Mouse (Mus musculus): ENCODE results near the gene Ncan. TPM values are rescaled to one million over a fixed set of nuclear protein-coding genes. Genes with fewer than 3 reads are reported as not detected.
A peak's percentile ranks its signal among the peaks of the same experiment; 100 is the strongest.

Gene Ncan
- total RNA-seq, 2 experiments from 2014 or later, result 146 to 158 TPM

DNA sequence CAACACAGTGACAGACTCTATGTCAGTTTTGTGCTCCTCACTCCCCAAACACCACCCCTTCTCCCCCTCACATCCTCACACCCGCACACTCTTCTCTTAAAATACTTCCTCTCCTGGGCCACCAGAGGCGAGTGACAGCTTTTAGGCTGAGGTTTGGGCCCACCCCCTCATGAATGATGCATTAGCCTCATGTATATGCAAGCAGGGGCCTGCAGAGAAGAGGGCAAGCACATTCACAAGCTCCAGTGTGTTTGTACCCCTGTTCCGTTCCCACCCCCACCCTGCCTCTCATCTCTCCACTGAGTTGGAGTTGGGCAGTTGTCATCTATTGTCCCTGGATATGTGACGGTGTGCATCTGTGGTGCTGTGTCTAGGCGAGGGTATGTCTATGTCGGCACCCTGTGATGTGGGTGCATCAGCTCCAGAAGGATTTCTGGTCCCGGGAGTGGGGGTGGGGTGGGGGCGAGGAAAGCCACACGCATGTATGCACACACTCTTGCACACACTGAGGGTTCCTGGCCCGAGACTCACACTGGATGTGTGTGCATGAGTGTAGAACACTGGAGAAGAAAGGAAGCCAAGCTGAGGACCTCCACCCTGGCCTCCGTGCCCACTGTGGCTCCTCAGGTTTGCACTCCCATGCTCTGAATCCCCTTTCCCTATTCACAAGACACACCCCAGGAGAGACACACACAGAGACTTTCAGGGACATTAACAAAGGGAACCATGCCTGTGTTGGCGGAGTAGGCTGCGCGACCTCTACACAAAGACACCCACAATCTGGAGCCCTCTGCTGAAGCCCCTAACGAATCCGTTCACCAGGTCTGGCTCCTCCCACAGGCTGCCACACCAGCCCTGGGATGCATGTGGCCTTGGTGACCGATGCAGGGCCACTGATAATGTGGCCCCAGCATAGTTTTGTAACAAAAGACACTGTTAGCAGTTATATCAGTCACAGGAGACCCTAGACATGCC, 1.7 kb downstream of the Ncan start:
- Histone ChIP-seq H3K4me3 (peak overlapping the region; percentile 71), H3K27ac (peak overlapping the region; percentile 92)
- peak; percentile 55 for TF ChIP-seq CTCF (conservative IDR thresholded peaks at IDR 0.05)
- DNase-seq (ENCODE audit: low spot score in 2 of 2), result peak; percentile 56 to 79

DNA sequence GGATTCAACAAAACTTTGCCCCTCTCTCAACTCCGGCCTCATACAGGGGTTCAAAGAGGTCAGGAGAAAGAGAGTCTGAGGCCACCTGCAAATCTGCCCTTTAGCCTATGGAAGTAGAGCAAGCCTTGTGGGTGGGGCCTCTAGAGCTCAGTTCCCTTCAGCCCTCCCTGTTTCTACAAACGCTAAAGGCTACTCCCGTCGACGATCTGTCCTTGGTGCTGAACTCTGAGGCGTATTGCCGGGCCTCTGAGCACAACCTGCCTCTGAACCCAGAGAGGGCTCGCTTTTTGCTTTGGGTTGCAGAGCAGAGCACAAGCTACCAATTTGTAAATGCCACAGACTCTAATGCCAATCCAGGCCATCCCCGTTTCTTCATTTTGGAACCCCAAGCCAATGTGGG, 3.1 kb downstream of the Ncan start:
- Histone ChIP-seq H3K27ac (no peak overlapping the region; the same call in 1 of the 2 replicates), H3K4me3 (peak overlapping the region; percentile 6; the same call in 1 of the 2 replicates)
- DNase-seq (ENCODE audit: low spot score in 2 of 2), result no peak
- TF ChIP-seq CTCF (conservative IDR thresholded peaks at IDR 0.05), result no peak

DNA sequence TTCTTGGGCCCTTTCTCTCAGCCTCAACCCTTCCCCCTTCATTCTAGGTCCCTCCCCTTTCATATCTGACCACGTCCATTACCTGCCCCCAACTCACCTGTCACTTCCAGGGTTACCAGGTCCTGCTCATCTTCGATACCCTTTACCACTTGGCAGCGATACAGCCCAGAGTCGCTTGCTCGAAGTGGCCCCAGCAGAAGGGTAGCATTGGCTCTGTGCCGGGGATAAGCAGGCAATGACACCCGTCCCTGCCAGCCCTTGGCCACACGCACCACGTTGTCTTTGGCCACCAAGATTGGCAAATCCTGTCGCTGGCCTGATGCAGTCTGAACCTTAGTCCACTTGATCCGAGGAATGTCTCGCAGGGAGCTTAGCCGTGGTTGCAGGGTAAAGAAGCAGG, 5.8 kb downstream of the Ncan start:
- TF ChIP-seq CTCF (conservative IDR thresholded peaks at IDR 0.05), result no peak
- Histone ChIP-seq H3K27ac (no peak overlapping the region), H3K4me3 (no peak overlapping the region)
- DNase-seq (ENCODE audit: low spot score in 2 of 2), result no peak

DNA sequence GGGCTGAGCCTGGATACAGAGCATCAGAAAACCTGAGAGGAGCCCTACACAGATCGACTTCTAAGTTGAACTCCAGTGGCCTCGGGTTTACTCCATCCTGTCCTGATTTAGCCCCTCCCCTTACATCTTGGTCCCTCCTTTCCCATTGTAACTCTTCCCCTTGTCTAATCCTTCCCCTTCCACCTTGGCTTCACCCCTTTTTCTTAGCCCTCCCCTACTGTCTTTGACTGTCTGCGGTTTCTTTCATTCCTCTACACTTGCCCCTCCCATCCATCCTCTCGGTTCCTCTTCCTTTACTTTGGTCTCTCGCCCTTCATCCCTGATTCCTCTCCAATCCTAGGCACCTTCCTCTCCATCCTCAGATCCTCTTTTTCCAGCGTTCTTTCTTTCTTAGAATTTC, 6.2 kb downstream of the Ncan start:
- Histone ChIP-seq H3K27ac (0 out of 2 replicates have a peak overlapping the region, but pooled peaks have one; percentile 3), H3K4me3 (no peak overlapping the region)
- TF ChIP-seq CTCF (conservative IDR thresholded peaks at IDR 0.05), result no peak
- DNase-seq (ENCODE audit: low spot score in 2 of 2), result no peak

DNA sequence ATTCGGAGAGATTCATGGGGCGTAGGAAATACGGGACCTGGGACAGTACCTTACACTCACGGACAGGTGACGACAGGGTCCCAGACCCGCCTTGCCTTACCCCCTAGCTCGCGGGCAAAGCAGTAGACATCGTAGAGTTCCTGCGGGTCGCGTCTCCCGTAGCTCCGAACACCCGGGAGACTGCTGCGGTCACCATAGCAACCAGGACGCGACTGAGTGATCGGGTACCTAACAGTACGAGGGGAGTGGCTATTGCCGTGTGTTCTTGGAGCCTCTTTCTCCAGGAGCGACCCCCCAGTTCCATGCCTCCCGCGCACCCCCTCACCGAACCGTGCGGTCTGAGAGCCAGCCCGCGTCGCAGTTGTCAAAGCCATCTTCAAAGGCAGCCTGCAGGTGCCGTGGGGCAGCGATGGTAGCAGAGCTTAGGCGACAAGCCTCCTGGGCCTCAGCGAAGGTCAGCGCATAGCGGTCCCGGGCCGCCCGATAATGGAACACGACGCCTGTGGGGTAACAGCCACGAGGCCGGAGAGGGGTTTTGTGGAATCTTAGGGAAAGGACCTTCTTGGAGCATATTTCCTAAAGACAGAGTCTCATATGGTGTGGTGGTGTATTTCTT, 8.2 kb downstream of the Ncan start:
- TF ChIP-seq CTCF (conservative IDR thresholded peaks at IDR 0.05), result no peak
- no peak for DNase-seq (ENCODE audit: low spot score in 2 of 2)
- peak overlapping the region; percentile 43; the same call in 1 of the 2 replicates for H3K27ac ChIP-seq
- no peak overlapping the region for H3K4me3 ChIP-seq

DNA sequence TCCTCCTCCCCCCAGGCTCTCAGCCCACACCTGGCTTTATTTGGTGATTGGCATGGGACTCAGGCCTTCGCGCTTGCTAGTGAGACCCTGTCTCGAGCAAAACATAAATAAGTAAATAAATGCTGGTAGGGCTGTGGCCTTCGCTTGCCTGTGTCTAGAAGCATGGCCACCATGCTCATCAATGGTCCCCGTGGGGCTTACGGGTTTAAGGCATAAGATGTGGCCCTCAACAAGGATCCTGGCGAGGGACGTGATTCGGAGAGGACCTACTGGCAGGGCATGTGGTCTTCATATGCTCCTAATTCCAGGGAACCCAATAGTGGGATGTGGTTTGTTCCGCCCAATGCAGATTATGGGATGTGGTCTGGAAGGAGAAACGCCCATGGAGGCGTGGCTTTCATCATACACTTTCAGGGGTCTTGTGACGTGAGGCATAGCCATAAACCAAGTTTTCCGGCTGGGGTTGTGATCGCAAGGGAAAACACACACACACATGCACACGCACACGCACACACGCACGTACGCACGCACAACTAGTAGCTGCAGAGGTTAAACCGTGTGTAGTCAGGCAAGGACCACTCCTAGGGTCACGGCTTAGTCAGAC, 9.4 kb downstream of the Ncan start:
- no peak overlapping the region for H3K4me3 ChIP-seq
- H3K27ac ChIP-seq, result peak overlapping the region; percentile 43; the same call in 1 of the 2 replicates
- no peak for DNase-seq (ENCODE audit: low spot score in 2 of 2)
- TF ChIP-seq CTCF (conservative IDR thresholded peaks at IDR 0.05), result no peak

DNA sequence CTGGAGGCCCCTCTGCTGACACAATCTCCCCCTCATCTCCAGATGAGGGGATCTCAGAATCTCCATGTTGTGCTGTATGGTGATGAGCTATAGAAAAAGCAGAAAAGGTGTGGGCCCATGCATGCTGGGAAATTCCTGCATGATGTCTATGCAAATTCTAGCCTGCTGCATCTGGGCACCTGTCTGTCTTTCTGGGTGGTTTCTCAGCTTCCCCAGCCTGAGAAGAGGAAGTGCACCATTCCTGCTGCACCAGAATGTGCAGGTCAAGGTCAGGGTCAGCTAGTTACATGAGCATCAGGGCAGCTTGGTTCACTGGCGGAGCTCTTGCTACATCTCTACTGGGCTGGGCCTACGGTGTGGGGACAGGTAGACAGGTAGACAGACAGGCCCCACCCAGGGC, 10.2 kb downstream of the Ncan start:
- no peak for TF ChIP-seq CTCF (conservative IDR thresholded peaks at IDR 0.05)
- DNase-seq (ENCODE audit: low spot score in 2 of 2), result no peak
- no peak overlapping the region for H3K4me3 ChIP-seq
- no peak overlapping the region for H3K27ac ChIP-seq

DNA sequence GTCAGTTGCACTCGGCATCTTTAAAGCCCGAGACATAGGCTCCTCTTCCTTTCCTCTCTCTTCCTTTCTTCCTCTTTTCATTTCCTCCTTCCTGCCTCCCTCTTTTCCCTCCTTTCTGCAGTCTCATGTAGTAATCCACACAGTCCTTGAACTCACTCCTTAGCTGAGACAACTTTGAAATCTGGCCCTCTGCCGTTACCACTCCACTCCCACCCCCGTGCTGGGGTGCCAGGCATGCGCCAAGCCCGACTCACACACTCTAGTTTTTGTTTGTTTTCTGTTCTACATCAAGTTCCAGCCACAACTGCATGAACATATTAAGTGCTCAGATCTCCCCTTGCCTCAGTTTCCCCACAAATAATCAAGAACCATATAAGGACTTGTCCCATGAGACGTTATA, 15.8 kb downstream of the Ncan start:
- Histone ChIP-seq H3K27ac (peak overlapping the region; percentile 46), H3K4me3 (no peak overlapping the region)
- TF ChIP-seq CTCF (conservative IDR thresholded peaks at IDR 0.05), result no peak
- DNase-seq (ENCODE audit: low spot score in 2 of 2), result no peak

DNA sequence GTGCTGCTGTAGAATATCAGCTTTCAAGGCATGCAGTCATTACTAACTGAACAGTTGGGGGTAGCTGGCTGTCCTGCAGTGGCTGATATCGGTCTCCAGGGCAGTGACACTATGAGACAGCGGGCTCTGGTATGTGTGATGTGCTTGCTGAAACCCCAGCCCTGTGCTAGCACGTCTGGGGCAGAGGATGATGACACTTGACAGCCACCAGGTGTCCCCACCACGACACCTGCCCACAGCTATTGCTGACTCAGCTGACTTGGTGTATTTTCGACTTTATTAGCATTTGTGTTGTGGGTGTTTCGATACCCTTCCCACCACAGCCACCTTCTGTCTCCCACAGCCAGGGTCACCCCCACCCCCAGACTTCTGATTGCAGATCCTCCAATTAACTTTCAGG, 16.2 kb downstream of the Ncan start:
- no peak overlapping the region for H3K4me3 ChIP-seq
- peak; percentile 78 for TF ChIP-seq CTCF (conservative IDR thresholded peaks at IDR 0.05)
- H3K27ac ChIP-seq, result peak overlapping the region; percentile 46; the same call in 1 of the 2 replicates
- DNase-seq (ENCODE audit: low spot score in 2 of 2), result peak in 1 of 2 experiments; percentile 49

DNA sequence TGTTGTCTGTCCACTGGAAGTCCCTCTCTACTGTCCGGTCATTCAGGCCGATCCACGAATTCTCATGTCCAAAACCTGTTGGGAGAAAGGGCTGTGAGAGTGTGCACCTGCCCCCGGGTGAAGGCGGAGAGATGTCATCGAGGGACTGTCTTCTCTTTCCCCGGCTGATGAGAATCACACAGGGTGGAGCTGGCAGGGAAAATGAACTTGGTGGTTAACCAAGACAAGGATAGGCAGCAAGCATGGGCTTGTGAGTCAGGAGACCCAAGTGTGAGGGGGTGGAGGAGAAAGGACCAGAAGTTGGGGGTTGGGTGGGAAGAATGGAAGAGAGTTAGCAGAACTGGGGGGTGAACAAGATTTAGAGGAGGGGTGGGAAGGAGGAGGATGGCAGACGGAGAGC, 20.4 kb downstream of the Ncan start:
- DNase-seq (ENCODE audit: low spot score in 2 of 2), result no peak
- TF ChIP-seq CTCF (conservative IDR thresholded peaks at IDR 0.05), result no peak
- H3K27ac ChIP-seq, result peak overlapping the region; percentile 85
- H3K4me3 ChIP-seq, result no peak overlapping the region

DNA sequence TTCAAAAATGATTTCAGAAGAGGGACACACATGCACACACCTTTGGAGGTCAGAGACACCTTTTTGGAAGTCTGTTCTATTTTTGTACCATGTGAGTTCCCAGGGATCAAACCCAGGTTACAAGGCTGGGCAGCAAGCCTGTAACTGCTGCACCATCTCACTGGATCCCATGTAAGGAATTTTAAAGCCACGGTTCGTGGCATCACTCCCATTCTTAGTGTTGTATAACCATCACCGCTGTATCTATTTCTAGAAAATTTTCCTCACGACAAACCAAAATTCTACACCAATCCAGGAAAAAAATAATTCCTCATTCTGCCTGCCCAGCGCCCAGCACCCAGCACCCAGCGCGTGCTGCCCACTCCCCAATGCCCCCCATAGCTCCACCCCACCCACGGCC, 21.4 kb downstream of the Ncan start:
- DNase-seq (ENCODE audit: low spot score in 2 of 2), result no peak
- Histone ChIP-seq H3K27ac (peak overlapping the region; percentile 85), H3K4me3 (no peak overlapping the region)
- no peak for TF ChIP-seq CTCF (conservative IDR thresholded peaks at IDR 0.05)

DNA sequence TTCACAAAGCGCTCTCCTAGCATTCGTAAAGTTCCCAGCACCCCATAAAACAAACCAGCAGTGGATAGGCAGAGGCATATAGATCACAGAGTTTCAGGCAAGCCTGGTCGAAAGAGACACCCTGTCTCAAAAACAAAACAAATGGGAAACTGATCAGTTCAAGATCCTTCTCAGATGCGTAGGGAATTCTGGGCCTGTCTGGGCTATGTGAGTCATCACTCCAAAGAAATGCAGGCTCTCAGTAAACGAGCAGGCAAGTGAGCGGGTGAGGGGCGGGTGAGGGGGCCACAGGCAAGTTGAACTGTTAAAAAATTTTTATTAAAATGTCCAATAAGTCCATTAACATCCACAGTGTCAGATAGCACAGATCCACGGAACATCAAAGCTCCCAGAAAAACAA, 27.9 kb downstream of the Ncan start:
- peak overlapping the region; percentile 29; the same call in 1 of the 2 replicates for H3K27ac ChIP-seq

More for the DNA sequence above, 27.9 kb downstream of the Ncan start:
- no peak for TF ChIP-seq CTCF (conservative IDR thresholded peaks at IDR 0.05)
- H3K4me3 ChIP-seq, result no peak overlapping the region
- DNase-seq (ENCODE audit: low spot score in 2 of 2), result peak in 1 of 2 experiments; percentile 32
